Mouse (Mus musculus) CH12.LX (cell line): ENCODE results near the gene Hmcn1.

Experiments
- CHD2 ChIP-seq: IDR thresholded peaks from 2 replicates; pipeline ENCODE4 v1.6.1; 2011; ENCODE audit warnings: low read length, improper control_type of control experiment
- CTCF ChIP-seq, 2 experiments: IDR thresholded peaks in 1 of 2; conservative IDR thresholded peaks in 1 of 2; 2 replicates each; pipeline ENCODE4 v1.5.1; 2011 to 2012; ENCODE audit warnings: low read depth in 2 of 2, low read length in 2 of 2, improper control_type of control experiment in 1 of 2, inconsistent platforms in 1 of 2, mild to moderate bottlenecking in 1 of 2, moderate library complexity in 1 of 2
- EP300 ChIP-seq: IDR thresholded peaks from 2 replicates; pipeline ENCODE4 v1.6.1; 2011; ENCODE audit warnings: low read length, improper control_type of control experiment
- HCFC1 ChIP-seq: IDR thresholded peaks from 2 replicates; pipeline ENCODE4 v1.6.1; 2012; ENCODE audit warnings: low read depth, mild to moderate bottlenecking, inconsistent platforms, low read length, improper control_type of control experiment
- KAT2A ChIP-seq: IDR thresholded peaks from 2 replicates; pipeline ENCODE4 v1.6.1; 2012; ENCODE audit warnings: low read length, improper control_type of control experiment, inconsistent platforms; ENCODE audit not compliant: insufficient replicate concordance
- MAFK ChIP-seq: IDR thresholded peaks from 2 replicates; pipeline ENCODE4 v1.6.1; 2011; ENCODE audit warnings: low read length, improper control_type of control experiment; ENCODE audit not compliant: insufficient replicate concordance
- MAX ChIP-seq: IDR thresholded peaks from 2 replicates; pipeline ENCODE4 v1.6.1; 2011; ENCODE audit warnings: low read length, improper control_type of control experiment
- NELFE ChIP-seq: IDR thresholded peaks from 2 replicates; pipeline ENCODE4 v1.6.1; 2011; ENCODE audit warnings: low read depth, low read length, improper control_type of control experiment
- PAX5 ChIP-seq: IDR thresholded peaks from 2 replicates; pipeline ENCODE4 v1.6.1; 2012; ENCODE audit warnings: low read length, inconsistent platforms, mixed read lengths
- SIN3A ChIP-seq: IDR thresholded peaks from 2 replicates; pipeline ENCODE4 v1.6.1; 2012; ENCODE audit warnings: low read length, improper control_type of control experiment, inconsistent platforms
- UBTF ChIP-seq: IDR thresholded peaks from 2 replicates; pipeline ENCODE4 v1.6.1; 2012; ENCODE audit warnings: low read depth, mild to moderate bottlenecking, inconsistent platforms, low read length, improper control_type of control experiment, moderate library complexity

DNA sequence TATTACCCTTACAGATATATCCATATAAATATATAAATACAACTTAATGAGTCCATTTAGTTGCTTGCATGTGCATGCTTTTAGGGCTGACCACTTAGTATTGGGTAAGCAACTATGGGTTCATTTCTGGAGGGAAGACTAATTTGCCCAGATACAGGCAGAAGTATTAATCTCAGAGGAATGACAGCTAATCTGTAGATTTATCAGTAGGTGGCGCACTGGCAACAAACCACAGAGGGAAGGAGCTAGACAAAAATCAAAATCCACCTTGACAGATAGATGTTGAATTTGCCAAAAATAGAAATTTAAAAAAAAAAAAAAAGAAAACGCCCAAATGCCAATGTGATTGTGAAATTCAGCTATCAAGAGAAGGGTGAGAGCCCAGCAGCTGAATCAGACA is 213.3 kb downstream of the Hmcn1 start:
- no peak for TF ChIP-seq HCFC1
- TF ChIP-seq CHD2: no peak
- no peak for TF ChIP-seq UBTF
- peak in 1 of 2 experiments; percentile 65; a peak in 2 of 4 replicates for TF ChIP-seq CTCF (conservative IDR thresholded peaks at IDR 0.05 in 1 of 2, IDR thresholded peaks at IDR 0.05 in 1 of 2; ENCODE audit: low read depth in 2 of 2, low read length in 2 of 2)
- TF ChIP-seq MAX: no peak
- TF ChIP-seq PAX5: no peak
- no peak for TF ChIP-seq SIN3A
- no peak for TF ChIP-seq MAFK
- TF ChIP-seq EP300: no peak
- no peak for TF ChIP-seq NELFE
- TF ChIP-seq KAT2A: no peak
